Mouse (Mus musculus): ENCODE results near the gene Xkr7. TPM values are rescaled to one million over a fixed set of nuclear protein-coding genes. Genes with fewer than 3 reads are reported as not detected.

Xkr7 gene
- polyA plus RNA-seq, 1 experiment from 2014 or later, result 1.5 TPM

GRCm38 (mm10) chr2:153015804-153016203, 15.8 kb upstream of the Xkr7 start:
- ATAC-seq (ENCODE audit: low read depth), result peak; percentile 57
- H3K36me3 ChIP-seq, result peaks cover 28% of the 10 kb centered on the region
- H3K27me3 ChIP-seq, result peaks cover 10% of the 10 kb centered on the region; the same call in 1 of the 2 replicates
- H3K4me1 ChIP-seq (replicated peaks), result peaks cover 23% of the 10 kb centered on the region
- peak overlapping the region; percentile 90 for H3K4me3 ChIP-seq
- H3K4me2 ChIP-seq, result peak overlapping the region; percentile 89
- no peaks in the 10 kb centered on the region for H3K9me3 ChIP-seq
- peak overlapping the region; percentile 69 for H3K27ac ChIP-seq (replicated peaks)
- peak overlapping the region; percentile 51 for H3K9ac ChIP-seq
- 40% methylated on average over 8 of the region's 8 CpGs for whole genome bisulfite sequencing

DNA sequence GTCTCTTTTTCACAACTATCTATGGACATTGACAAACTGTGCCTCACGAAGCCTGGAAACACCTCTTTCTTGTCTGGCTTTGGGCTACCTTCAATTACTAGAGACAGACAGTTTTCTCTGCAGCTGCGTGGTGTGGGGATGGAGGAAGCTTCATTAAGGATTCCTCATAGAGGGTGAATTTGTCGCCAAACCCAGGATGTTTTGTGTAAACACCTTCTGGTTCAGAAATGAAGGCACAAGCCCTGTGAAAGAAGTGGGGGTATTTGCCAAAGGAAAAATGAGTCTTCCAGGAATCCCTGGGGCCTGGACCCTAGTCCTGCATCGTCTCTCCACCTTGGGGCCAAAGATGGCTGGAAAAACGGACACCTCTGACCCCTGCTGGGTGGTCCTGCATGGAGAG, 14.9 kb upstream of the Xkr7 start:
- Histone ChIP-seq H3K4me1 (replicated peaks) (peaks cover 23% of the 10 kb centered on the region), H3K36me3 (peaks cover 18% of the 10 kb centered on the region), H3K27ac (replicated peaks) (no peak overlapping the region), H3K4me2 (no peak overlapping the region), H3K27me3 (peaks cover 10% of the 10 kb centered on the region; the same call in 1 of the 2 replicates), H3K4me3 (no peak overlapping the region), H3K9ac (no peak overlapping the region), H3K9me3 (no peaks in the 10 kb centered on the region)
- 44% methylated on average over 5 of the region's 5 CpGs for WGBS
- ATAC-seq (ENCODE audit: low read depth), result no peak

DNA sequence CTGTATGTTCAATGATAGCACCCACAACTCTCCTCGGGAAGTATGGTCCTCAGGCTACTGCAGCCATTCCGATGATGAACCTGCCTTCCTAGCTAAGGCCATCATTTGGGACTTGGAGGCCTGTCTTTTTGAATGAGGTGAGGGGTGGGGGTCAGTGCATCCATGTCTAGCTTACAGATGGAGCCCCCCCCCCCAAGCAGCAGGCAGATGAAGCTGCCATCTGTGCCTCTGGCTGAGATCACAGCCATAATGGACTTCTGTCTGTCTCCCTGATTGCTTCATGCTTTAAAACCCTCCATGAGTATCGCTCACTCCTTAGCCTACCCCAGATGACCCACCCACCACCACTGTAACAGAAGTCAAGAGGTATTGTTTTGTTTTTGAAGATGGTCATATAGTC, 12.3 kb upstream of the Xkr7 start:
- ATAC-seq (ENCODE audit: low read depth), result no peak
- Histone ChIP-seq H3K4me1 (replicated peaks) (peaks cover 12% of the 10 kb centered on the region), H3K27me3 (peaks cover 10% of the 10 kb centered on the region), H3K4me3 (no peak overlapping the region), H3K27ac (replicated peaks) (no peak overlapping the region), H3K36me3 (no peaks in the 10 kb centered on the region), H3K4me2 (no peak overlapping the region), H3K9me3 (no peaks in the 10 kb centered on the region), H3K9ac (no peak overlapping the region)
- WGBS, result 73% methylated on average over 3 of the region's 3 CpGs

DNA sequence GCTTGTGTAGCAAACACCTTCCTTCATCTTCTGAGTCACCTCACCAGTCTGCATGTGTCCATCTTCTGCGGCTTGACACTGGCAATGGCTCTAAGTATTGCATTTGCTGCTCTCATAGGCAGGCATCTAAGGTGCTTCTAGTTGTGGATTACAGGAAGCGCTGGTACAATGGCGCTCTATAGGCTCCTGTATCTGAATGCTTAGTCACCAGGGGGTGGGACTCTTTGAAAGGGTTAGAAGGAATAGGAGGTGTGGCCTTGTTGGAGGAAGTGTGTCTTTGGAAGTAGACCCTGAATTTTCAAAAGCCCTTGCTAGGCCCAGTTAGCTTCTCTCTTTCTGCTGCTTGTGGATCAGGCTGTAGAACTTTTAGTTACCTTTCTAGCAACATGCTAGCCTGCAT, 10.5 kb upstream of the Xkr7 start:
- H3K27me3 ChIP-seq, result peaks cover 10% of the 10 kb centered on the region
- no peaks in the 10 kb centered on the region for H3K36me3 ChIP-seq
- H3K4me2 ChIP-seq, result no peak overlapping the region
- H3K4me1 ChIP-seq (replicated peaks), result peaks cover under 1% of the 10 kb centered on the region; the same call in 1 of the 2 replicates
- no peak overlapping the region for H3K9ac ChIP-seq
- H3K9me3 ChIP-seq, result no peaks in the 10 kb centered on the region
- no peak overlapping the region for H3K4me3 ChIP-seq
- 73% methylated on average over 3 of the region's 3 CpGs for WGBS
- H3K27ac ChIP-seq (replicated peaks), result no peak overlapping the region
- no peak for ATAC-seq (ENCODE audit: low read depth)

- Histone ChIP-seq H3K36me3 (no peaks in the 10 kb centered on the region), H3K27me3 (no peaks in the 10 kb centered on the region; the same call in 1 of the 2 replicates), H3K4me1 (replicated peaks) (no peaks in the 10 kb centered on the region), H3K27ac (replicated peaks) (no peak overlapping the region), H3K4me3 (no peak overlapping the region), H3K9me3 (no peaks in the 10 kb centered on the region), H3K4me2 (no peak overlapping the region), H3K9ac (no peak overlapping the region)
- ATAC-seq (ENCODE audit: low read depth), result no peak
- WGBS, result 69% methylated on average over 4 of the region's 4 CpGs
Observed at GRCm38 (mm10) chr2:153022855-153023254, 8.8 kb upstream of the Xkr7 start.

DNA sequence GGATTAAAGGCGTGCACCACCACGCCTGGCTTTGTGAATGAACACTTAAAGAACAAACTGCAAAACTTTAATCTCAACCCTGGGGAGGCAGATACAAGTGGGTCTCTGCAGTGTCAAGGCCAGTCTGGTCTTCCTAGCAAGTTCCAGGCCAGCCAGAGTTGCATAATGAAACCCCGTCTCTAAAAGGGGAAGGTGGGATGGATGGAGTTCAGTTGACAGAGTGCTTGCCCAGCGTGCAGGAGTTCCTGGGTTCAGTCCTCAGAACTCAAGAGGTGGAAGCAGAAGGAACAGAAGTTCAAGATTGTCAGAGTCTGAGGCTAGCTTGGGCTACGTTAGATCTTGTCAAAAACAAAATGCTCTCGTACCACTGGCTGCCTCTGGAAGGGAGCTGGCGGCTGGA, 5.6 kb upstream of the Xkr7 start:
- no peaks in the 10 kb centered on the region for H3K9me3 ChIP-seq
- 83% methylated on average over 7 of the region's 7 CpGs for whole genome bisulfite sequencing
- peaks cover 10% of the 10 kb centered on the region for H3K4me1 ChIP-seq (replicated peaks)
- no peak overlapping the region for H3K9ac ChIP-seq
- peaks cover 11% of the 10 kb centered on the region for H3K27me3 ChIP-seq
- no peak overlapping the region for H3K27ac ChIP-seq (replicated peaks)
- no peak for ATAC-seq (ENCODE audit: low read depth)
- no peaks in the 10 kb centered on the region for H3K36me3 ChIP-seq
- H3K4me3 ChIP-seq, result no peak overlapping the region
- no peak overlapping the region for H3K4me2 ChIP-seq

- Histone ChIP-seq H3K4me1 (replicated peaks) (peaks cover 19% of the 10 kb centered on the region), H3K27me3 (peaks cover 20% of the 10 kb centered on the region), H3K4me2 (no peak overlapping the region), H3K4me3 (no peak overlapping the region), H3K36me3 (no peaks in the 10 kb centered on the region), H3K27ac (replicated peaks) (no peak overlapping the region), H3K9ac (no peak overlapping the region), H3K9me3 (no peaks in the 10 kb centered on the region)
- ATAC-seq (ENCODE audit: low read depth), result no peak
- WGBS, result 59% methylated on average over 4 of the region's 4 CpGs
Observed at GRCm38 (mm10) chr2:153027501-153027900, 4.2 kb upstream of the Xkr7 start.

DNA sequence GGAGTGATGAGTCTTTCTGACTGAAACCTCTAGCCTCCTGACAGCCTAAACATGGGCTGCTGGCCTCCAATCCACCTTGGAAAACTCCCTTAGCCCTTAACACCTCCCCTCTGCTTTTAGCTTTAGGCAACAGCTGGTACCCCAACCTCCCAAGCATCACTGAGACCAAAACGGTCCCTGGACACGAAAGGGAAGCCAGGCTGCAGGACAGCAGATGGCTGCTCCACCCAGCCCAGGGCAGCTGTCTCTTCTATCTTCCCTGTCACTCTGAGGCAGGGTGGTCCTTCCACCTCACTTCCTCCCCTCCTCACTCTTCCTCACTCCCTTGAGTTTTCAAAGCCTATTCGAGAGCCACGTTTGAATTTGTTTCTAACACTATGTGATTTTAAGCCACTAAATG, 1.2 kb upstream of the Xkr7 start:
- H3K9ac ChIP-seq, result peak overlapping the region; percentile 80; the same call in 1 of the 2 replicates
- peaks cover 36% of the 10 kb centered on the region for H3K27me3 ChIP-seq
- no peak for ATAC-seq (ENCODE audit: low read depth)
- peak overlapping the region; percentile 89 for H3K27ac ChIP-seq (replicated peaks)
- peaks cover 47% of the 10 kb centered on the region for H3K4me1 ChIP-seq (replicated peaks)
- H3K4me3 ChIP-seq, result no peak overlapping the region
- H3K36me3 ChIP-seq, result no peaks in the 10 kb centered on the region
- 16% methylated on average over 4 of the region's 4 CpGs for WGBS
- H3K9me3 ChIP-seq, result no peaks in the 10 kb centered on the region
- peak overlapping the region; percentile 70; the same call in 1 of the 2 replicates for H3K4me2 ChIP-seq

- Histone ChIP-seq H3K27ac (replicated peaks) (peak overlapping the region; percentile 89), H3K4me1 (replicated peaks) (peaks cover 61% of the 10 kb centered on the region), H3K4me3 (peak overlapping the region; percentile 75), H3K9ac (peak overlapping the region; percentile 80), H3K4me2 (peak overlapping the region; percentile 70), H3K9me3 (no peaks in the 10 kb centered on the region), H3K36me3 (no peaks in the 10 kb centered on the region), H3K27me3 (peaks cover 36% of the 10 kb centered on the region)
- 2% methylated on average over 50 of the region's 58 CpGs for WGBS
- ATAC-seq (ENCODE audit: low read depth), result peak; percentile 70
Observed at GRCm38 (mm10) chr2:153032083-153032842, 611 bp downstream of the Xkr7 start.

DNA sequence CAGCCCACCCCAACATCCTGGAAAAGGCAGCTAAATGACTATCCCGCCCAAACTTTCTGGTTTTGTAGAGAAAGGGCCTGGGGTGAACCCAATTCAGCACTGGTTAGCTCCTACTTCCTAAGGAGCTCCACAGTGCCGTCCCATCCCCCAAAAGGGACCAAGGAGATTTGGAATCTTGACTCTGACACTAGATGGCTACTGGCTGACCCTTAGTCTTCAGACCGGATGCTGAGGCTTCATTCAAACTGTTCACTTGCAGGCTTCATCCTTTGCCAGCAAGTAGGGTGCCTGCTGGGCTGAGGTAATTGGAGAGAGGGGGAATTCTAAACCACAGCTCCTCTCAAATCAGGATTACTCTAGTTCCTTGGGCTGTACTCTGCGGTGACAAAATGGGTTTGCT, 1.3 kb downstream of the Xkr7 start:
- Histone ChIP-seq H3K9me3 (no peaks in the 10 kb centered on the region), H3K4me1 (replicated peaks) (peaks cover 65% of the 10 kb centered on the region), H3K36me3 (no peaks in the 10 kb centered on the region), H3K4me3 (peak overlapping the region; percentile 75), H3K27me3 (peaks cover 36% of the 10 kb centered on the region), H3K27ac (replicated peaks) (peak overlapping the region; percentile 89; the same call in 1 of the 2 replicates), H3K4me2 (peak overlapping the region; percentile 70), H3K9ac (peak overlapping the region; percentile 80)
- ATAC-seq (ENCODE audit: low read depth), result no peak
- WGBS, result 12% methylated on average over 4 of the region's 4 CpGs

- no peak overlapping the region; the same call in 1 of the 2 replicates for H3K27ac ChIP-seq (replicated peaks)
- peaks cover 71% of the 10 kb centered on the region for H3K4me1 ChIP-seq (replicated peaks)
- WGBS, result 70% methylated on average over 5 of the region's 5 CpGs
- H3K4me2 ChIP-seq, result peak overlapping the region; percentile 70
- no peak for ATAC-seq (ENCODE audit: low read depth)
- peak overlapping the region; percentile 80 for H3K9ac ChIP-seq
- peak overlapping the region; percentile 75 for H3K4me3 ChIP-seq
- no peaks in the 10 kb centered on the region for H3K36me3 ChIP-seq
- H3K27me3 ChIP-seq, result peaks cover 36% of the 10 kb centered on the region
- H3K9me3 ChIP-seq, result no peaks in the 10 kb centered on the region
Observed at GRCm38 (mm10) chr2:153033545-153034230, 2.0 kb downstream of the Xkr7 start.

- H3K9me3 ChIP-seq, result no peaks in the 10 kb centered on the region
- H3K4me3 ChIP-seq, result no peak overlapping the region
- no peak overlapping the region for H3K4me2 ChIP-seq
- no peak overlapping the region for H3K27ac ChIP-seq (replicated peaks)
- WGBS, result 49% methylated on average over 2 of the region's 2 CpGs
- peaks cover 61% of the 10 kb centered on the region for H3K4me1 ChIP-seq (replicated peaks)
- H3K36me3 ChIP-seq, result no peaks in the 10 kb centered on the region
- H3K9ac ChIP-seq, result no peak overlapping the region
- H3K27me3 ChIP-seq, result peaks cover 18% of the 10 kb centered on the region
- no peak for ATAC-seq (ENCODE audit: low read depth)
Observed at GRCm38 (mm10) chr2:153036690-153037089, 5.0 kb downstream of the Xkr7 start.
